Mouse (Mus musculus): Measurements from ENCODE around the gene Keap1. TPM values are rescaled to one million over a fixed set of nuclear protein-coding genes. Genes with fewer than 3 reads are reported as not detected.
A peak's percentile ranks its signal among the peaks of the same experiment; 100 is the strongest.
"Not testable (repeated sequence)": the region's sequence is repeated elsewhere in the genome, so short reads cannot be mapped to it uniquely, and the experiment has no call there.

Keap1 gene
- polyA plus RNA-seq, 1 experiment from 2014 or later: 72.0 TPM

DNA sequence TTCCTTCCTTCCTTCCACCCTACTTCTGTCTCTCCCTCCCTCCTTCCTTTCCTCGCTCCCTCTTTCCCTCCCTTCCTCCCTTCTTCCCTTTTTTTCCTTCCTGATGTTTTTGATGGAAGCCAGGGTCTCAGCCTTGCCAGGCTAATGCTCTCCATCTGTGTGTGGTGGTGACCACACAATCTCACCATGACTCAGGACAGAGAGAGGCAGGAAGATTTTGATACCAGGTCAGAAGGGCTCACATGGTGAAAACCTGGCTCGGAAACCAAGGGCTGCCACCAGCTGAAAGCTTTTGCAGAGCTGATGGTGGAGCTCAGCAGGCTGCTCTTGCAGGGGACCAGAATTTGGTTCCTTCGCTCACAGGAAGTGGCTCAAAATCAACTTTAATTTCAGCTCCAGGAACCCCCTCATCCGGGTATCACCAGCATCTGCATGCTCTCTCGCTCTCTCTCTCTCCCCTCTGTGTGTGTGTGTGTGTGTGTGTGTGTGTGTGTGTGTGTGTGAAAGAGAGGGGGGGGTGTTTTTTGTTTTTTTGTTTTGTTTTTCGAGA, 21.4 kb upstream of the Keap1 start:
- Histone ChIP-seq H3K27ac (replicated peaks) (no peak overlapping the region), H3K4me3 (replicated peaks) (no peak overlapping the region), H3K36me3 (no peaks in the 10 kb centered on the region), H3K9me3 (replicated peaks) (no peaks in the 10 kb centered on the region), H3K9ac (replicated peaks) (no peak overlapping the region), H3K27me3 (replicated peaks) (0 out of 2 replicates have a peak, but pooled peaks cover 3% of the 10 kb centered on the region), H3K4me1 (peaks cover 8% of the 10 kb centered on the region; the same call in 1 of the 2 replicates), H3K4me2 (no peak overlapping the region)
- ATAC-seq (ENCODE audit: low FRiP score): no peak
- 88% methylated on average over 6 of the region's 6 CpGs for WGBS

- not testable (repeated sequence) for H3K27ac ChIP-seq (replicated peaks); H3K9me3 ChIP-seq (replicated peaks); H3K4me3 ChIP-seq (replicated peaks); H3K36me3 ChIP-seq; H3K4me2 ChIP-seq; H3K9ac ChIP-seq (replicated peaks); H3K4me1 ChIP-seq; ATAC-seq (ENCODE audit: low FRiP score)
- peaks cover 18% of the 10 kb centered on the region for H3K27me3 ChIP-seq (replicated peaks)
- WGBS: 83% methylated on average over 4 of the region's 4 CpGs
Measured at GRCm38 (mm10) chr9:21256349-21256748, 17.2 kb upstream of the Keap1 start.

- no peak overlapping the region for H3K4me3 ChIP-seq (replicated peaks)
- H3K27me3 ChIP-seq (replicated peaks): peaks cover 34% of the 10 kb centered on the region
- H3K27ac ChIP-seq (replicated peaks): no peak overlapping the region
- ATAC-seq (ENCODE audit: low FRiP score): no peak
- no peak overlapping the region for H3K9ac ChIP-seq (replicated peaks)
- no peaks in the 10 kb centered on the region for H3K4me1 ChIP-seq
- H3K9me3 ChIP-seq (replicated peaks): no peaks in the 10 kb centered on the region
- H3K36me3 ChIP-seq: no peaks in the 10 kb centered on the region
- no peak overlapping the region for H3K4me2 ChIP-seq
Measured at GRCm38 (mm10) chr9:21254690-21255089, 15.5 kb upstream of the Keap1 start.

DNA sequence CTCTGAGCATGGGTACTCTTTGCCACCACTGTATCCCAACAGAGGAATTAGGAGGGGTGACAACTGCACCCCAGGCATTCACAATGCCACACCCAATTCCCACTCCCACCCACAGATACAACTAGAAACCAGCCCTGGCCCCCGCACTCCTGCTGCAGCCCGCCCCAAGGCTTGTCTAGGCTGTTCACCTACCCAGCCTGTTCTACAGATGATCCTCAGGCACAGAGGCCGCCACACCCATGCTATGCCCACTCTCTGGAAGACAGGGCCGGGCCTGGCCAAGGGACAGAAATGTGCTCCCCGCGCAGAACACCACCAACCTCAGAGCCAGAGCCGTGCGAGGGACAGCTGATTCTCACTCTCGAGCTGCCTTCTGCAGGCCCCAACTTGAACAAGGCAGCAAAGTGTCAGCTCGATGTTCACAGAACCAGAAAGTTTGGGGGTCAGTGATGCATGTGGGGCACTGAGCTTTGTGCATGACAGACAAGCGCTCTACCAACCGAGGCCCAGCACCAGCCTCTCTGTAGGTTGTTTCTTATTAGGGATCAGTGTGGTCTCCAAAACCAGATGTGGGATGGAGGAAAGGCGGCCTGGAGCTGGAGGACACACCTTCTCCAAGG, 12.1 kb upstream of the Keap1 start:
- WGBS: 75% methylated on average over 13 of the region's 13 CpGs
- no peaks in the 10 kb centered on the region for H3K36me3 ChIP-seq

GRCm38 (mm10) chr9:21250509-21250908, 11.3 kb upstream of the Keap1 start:
- Histone ChIP-seq H3K9me3 (replicated peaks) (no peaks in the 10 kb centered on the region), H3K27ac (replicated peaks) (no peak overlapping the region), H3K9ac (replicated peaks) (no peak overlapping the region), H3K27me3 (replicated peaks) (peaks cover 68% of the 10 kb centered on the region), H3K4me1 (peaks cover 5% of the 10 kb centered on the region), H3K4me2 (no peak overlapping the region), H3K4me3 (replicated peaks) (no peak overlapping the region), H3K36me3 (no peaks in the 10 kb centered on the region)
- 68% methylated on average over 2 of the region's 2 CpGs for WGBS
- no peak for ATAC-seq (ENCODE audit: low FRiP score)

More for the DNA sequence above, 12.1 kb upstream of the Keap1 start:
- no peaks in the 10 kb centered on the region for H3K9me3 ChIP-seq (replicated peaks)
- H3K4me1 ChIP-seq: peaks cover 4% of the 10 kb centered on the region
- H3K27ac ChIP-seq (replicated peaks): no peak overlapping the region
- ATAC-seq (ENCODE audit: low FRiP score): no peak
- H3K9ac ChIP-seq (replicated peaks): no peak overlapping the region
- peaks cover 61% of the 10 kb centered on the region for H3K27me3 ChIP-seq (replicated peaks)
- H3K4me3 ChIP-seq (replicated peaks): no peak overlapping the region
- no peak overlapping the region for H3K4me2 ChIP-seq

- Histone ChIP-seq H3K4me3 (replicated peaks) (no peak overlapping the region), H3K9ac (replicated peaks) (no peak overlapping the region), H3K4me2 (no peak overlapping the region), H3K27me3 (replicated peaks) (peaks cover 75% of the 10 kb centered on the region), H3K27ac (replicated peaks) (no peak overlapping the region), H3K4me1 (peaks cover 11% of the 10 kb centered on the region), H3K36me3 (no peaks in the 10 kb centered on the region), H3K9me3 (replicated peaks) (no peaks in the 10 kb centered on the region)
- WGBS: 38% methylated on average over 17 of the region's 17 CpGs
- no peak for ATAC-seq (ENCODE audit: low FRiP score)
Measured at GRCm38 (mm10) chr9:21249629-21250508, 10.7 kb upstream of the Keap1 start.

GRCm38 (mm10) chr9:21248326-21248725, 9.2 kb upstream of the Keap1 start, which contains the start of gene S1pr5:
S1pr5 (minus strand) TSS chr9:21248443.
- H3K9me3 ChIP-seq (replicated peaks): no peaks in the 10 kb centered on the region
- under 1% methylated on average over 30 of the region's 30 CpGs for WGBS
- ATAC-seq (ENCODE audit: low FRiP score): no peak
- peak within 1 kb of the TSS; percentile 30 for H3K4me2 ChIP-seq
- peak within 1 kb of the TSS; percentile 9; the same call in 1 of the 2 replicates for H3K4me3 ChIP-seq (replicated peaks)
- H3K27me3 ChIP-seq (replicated peaks): peaks cover 89% of the 10 kb centered on the region
- peaks cover 27% of the 10 kb centered on the region for H3K4me1 ChIP-seq
- H3K9ac ChIP-seq (replicated peaks): no peak within 1 kb of the TSS
- H3K27ac ChIP-seq (replicated peaks): no peak within 1 kb of the TSS
- H3K36me3 ChIP-seq: no peaks in the 10 kb centered on the region

- WGBS: 79% methylated on average over 1 of the region's 1 CpGs
- Histone ChIP-seq H3K4me2 (no peak overlapping the region), H3K4me3 (replicated peaks) (no peak overlapping the region), H3K9ac (replicated peaks) (no peak overlapping the region), H3K27me3 (replicated peaks) (peaks cover 85% of the 10 kb centered on the region), H3K27ac (replicated peaks) (no peak overlapping the region), H3K4me1 (peaks cover 34% of the 10 kb centered on the region), H3K9me3 (replicated peaks) (no peaks in the 10 kb centered on the region), H3K36me3 (no peaks in the 10 kb centered on the region)
- no peak for ATAC-seq (ENCODE audit: low FRiP score)
Measured at GRCm38 (mm10) chr9:21246342-21246741, 7.2 kb upstream of the Keap1 start.

DNA sequence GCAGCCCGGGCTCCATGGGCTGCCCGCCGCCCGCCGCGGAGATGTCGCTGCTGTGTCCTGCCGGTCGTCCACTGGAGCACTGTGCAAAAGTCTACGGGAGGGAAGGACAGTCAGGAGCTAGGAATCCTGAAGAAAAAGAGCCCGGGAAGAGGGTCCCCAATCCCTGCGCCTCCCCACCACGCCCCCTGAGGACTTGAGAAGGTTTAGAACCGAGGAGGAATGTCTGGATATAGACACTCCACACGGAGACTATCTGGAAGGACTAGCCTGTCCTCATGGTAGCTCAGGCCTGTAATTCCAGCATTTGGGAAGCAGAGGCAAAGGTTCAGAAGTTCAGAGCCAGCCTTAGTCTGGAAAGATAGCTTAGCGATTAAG, 5.9 kb upstream of the Keap1 start:
- H3K4me3 ChIP-seq (replicated peaks): peak overlapping the region; percentile 47
- no peak for ATAC-seq (ENCODE audit: low FRiP score)
- 2% methylated on average over 16 of the region's 16 CpGs for WGBS

DNA sequence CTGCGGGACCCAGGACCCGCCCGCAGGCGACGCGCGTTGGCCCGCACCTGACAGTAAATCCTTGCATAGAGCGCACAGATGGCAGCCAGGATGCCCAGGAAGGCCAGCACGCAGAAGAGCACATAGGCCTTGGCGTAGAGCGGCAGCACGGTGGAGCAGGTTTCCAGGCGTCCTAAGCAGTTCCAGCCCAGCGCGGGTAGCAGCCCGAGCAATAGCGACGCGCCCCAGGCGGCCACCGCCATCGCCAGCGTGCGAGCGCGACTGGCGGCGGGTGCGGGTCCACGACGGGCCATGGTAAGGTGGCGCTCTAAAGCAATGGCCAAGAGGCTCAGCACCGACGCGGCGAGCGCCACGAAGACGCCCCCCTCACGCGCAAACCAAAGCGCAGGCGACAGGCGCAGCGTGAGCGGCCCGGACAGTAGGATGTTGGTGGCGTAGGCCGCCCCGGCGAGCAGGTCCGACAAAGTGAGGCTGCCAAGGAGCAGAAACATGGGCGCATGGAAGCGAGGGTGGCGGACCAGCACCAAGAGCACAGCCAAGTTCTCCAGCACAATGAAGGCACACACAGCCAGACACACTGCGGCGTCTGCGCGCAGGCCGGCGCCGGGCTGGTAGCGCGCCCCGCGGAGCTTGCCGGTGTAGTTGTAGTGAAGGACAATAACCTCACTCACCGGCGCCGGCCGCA, 5.4 kb upstream of the Keap1 start:
- peak overlapping the region; percentile 47 for H3K4me3 ChIP-seq (replicated peaks)
- peak overlapping the region; percentile 35 for H3K9ac ChIP-seq (replicated peaks)
- peak overlapping the region; percentile 87 for H3K4me2 ChIP-seq
- H3K27ac ChIP-seq (replicated peaks): peak overlapping the region; percentile 72
- ATAC-seq (ENCODE audit: low FRiP score): peak; percentile 72
- WGBS: under 1% methylated on average over 69 of the region's 72 CpGs
- H3K4me1 ChIP-seq: peaks cover 38% of the 10 kb centered on the region
- no peaks in the 10 kb centered on the region for H3K36me3 ChIP-seq
- peaks cover 69% of the 10 kb centered on the region for H3K27me3 ChIP-seq (replicated peaks)
- H3K9me3 ChIP-seq (replicated peaks): no peaks in the 10 kb centered on the region

More for the DNA sequence above, 5.9 kb upstream of the Keap1 start:
- Histone ChIP-seq H3K9ac (replicated peaks) (peak overlapping the region; percentile 35), H3K27me3 (replicated peaks) (peaks cover 74% of the 10 kb centered on the region), H3K4me1 (peaks cover 36% of the 10 kb centered on the region), H3K27ac (replicated peaks) (peak overlapping the region; percentile 72), H3K9me3 (replicated peaks) (no peaks in the 10 kb centered on the region), H3K36me3 (no peaks in the 10 kb centered on the region), H3K4me2 (peak overlapping the region; percentile 87)

DNA sequence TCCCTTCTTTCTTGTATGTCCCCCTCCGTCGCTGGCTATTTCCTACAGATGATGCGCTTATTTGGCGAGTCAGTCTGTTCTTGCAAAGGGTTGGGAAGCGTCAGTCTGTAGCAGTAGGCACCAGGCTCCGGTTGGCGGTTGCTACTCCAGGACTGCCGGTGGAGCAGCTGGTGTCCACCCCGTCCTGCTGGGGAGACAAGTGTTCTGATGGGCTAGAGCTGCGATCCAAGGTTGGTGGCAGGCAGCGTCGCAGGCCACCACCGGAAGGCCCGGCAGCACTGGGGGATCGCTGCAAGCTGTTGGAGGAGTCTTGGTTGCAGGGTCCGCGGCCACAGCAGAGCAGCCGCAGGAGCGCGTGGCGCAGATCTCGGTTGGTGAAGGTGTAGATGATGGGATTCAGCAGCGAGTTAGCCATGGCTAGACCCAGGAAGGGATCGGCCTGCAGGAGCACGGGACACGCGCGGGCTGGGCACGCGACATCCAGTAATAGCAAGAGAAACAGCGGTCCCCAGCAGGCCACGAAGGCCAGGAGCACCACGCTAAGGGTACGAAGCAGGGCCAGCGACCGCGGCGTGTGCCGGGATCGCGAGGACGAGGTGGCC, 4.8 kb upstream of the Keap1 start:
- WGBS: 4% methylated on average over 42 of the region's 42 CpGs
- peak; percentile 58; the same call in 1 of the 2 replicates for ATAC-seq (ENCODE audit: low FRiP score)
- Histone ChIP-seq H3K4me1 (peaks cover 43% of the 10 kb centered on the region), H3K36me3 (no peaks in the 10 kb centered on the region), H3K27me3 (replicated peaks) (peaks cover 62% of the 10 kb centered on the region), H3K9me3 (replicated peaks) (no peaks in the 10 kb centered on the region), H3K4me3 (replicated peaks) (peak overlapping the region; percentile 47), H3K9ac (replicated peaks) (peak overlapping the region; percentile 35), H3K4me2 (peak overlapping the region; percentile 87), H3K27ac (replicated peaks) (peak overlapping the region; percentile 72)
